Mouse (Mus musculus) adrenal gland, postnatal 4 days (tissue): ENCODE measurements around the gene Nid1. TPM values are rescaled to one million over a fixed set of nuclear protein-coding genes. Genes with fewer than 3 reads are reported as not detected.
A peak's percentile ranks its signal among the peaks of the same experiment; 100 is the strongest.
"Not testable (repeated sequence)": the region's sequence is repeated elsewhere in the genome, so short reads cannot be mapped to it uniquely, and the experiment has no call there.

Experiments
- DNase-seq, 2 experiments: peaks; one replicate each; pipeline ENCODE4 v3.0.0; 2021 to 2022; ENCODE audit warnings: low spot score in 2 of 2, mixed read lengths in 2 of 2
- long read RNA-seq, 2 experiments: library from polyadenylated mRNA; stranded (forward); transcript quantifications; one replicate each; pipeline ENCODE4 v2.0.0; 2021
- total RNA-seq, 2 experiments: library from RNA; stranded (reverse); gene quantifications; 2 replicates each; pipeline ENCODE4 v1.2.3; 2021

The Nid1 gene
- 100 to 1,000 TPM; 156 to 160 TPM for total RNA-seq
- long read RNA-seq, experiment 1, partial matches to known transcripts: 0 of 2 reads
- long read RNA-seq, experiment 1, other reads (novel, unspliced or antisense): 2 of 2 reads
- long read RNA-seq, experiment 2, full-length matches to known transcripts: 6 of 27 reads
- long read RNA-seq, experiment 2, partial matches to known transcripts: 16 of 27 reads
- long read RNA-seq, experiment 2, other reads (novel, unspliced or antisense): 5 of 27 reads

- DNase-seq: not testable (repeated sequence)
Measured at GRCm38 (mm10) chr13:13437460-13438015, at the start of gene Nid1. Gene Nid1, plus strand, starts transcription at chr13:13437551.

DNA sequence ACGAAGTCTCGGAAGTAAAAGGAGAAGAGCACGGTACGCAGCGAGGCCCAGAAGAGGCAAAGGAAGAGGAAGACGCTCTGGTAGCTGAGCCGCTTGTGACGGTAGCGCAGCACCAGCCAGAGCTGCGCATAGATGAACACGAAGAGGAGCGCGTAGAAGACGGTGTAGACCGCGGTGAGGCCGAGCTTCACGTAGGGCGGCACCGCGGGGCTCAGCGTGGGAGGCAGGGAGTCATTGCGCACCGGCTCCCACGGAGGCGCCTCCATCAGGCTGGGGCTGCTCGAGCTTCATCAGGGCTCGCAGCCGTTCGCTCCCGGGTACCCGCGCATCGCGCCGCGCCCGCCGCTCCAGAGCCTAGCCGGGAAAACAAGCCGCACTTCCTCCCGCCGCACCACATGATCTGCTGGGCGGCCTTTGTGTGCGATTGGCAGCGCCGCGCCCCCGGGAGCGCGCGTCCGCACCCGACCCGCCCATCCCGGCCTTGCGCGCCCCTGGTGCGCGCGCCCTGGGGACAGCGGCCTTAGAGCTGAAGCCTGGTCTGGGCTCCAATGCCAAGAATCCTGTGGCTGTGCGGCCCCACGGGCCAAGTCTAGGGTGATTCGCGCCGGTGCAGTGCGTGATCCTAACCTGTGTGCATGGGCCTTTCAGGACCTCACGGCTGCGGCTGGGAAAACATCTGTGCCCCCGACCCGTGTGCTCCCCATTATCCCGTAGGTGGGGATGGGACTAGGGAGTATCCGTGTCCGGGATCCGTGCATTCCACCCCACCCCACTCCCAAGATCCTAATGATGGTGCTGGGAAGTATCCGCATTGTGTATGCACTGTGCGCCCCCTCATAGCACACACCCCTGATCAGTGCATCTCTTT lies 43.9 kb upstream of the Nid1 start, which contains the start of gene Gpr137b:
TSS of gene Gpr137b (minus strand) at position 787 of the 868 bp plus-strand sequence.
- peak in 1 of 2 experiments; percentile 13 for DNase-seq

DNA sequence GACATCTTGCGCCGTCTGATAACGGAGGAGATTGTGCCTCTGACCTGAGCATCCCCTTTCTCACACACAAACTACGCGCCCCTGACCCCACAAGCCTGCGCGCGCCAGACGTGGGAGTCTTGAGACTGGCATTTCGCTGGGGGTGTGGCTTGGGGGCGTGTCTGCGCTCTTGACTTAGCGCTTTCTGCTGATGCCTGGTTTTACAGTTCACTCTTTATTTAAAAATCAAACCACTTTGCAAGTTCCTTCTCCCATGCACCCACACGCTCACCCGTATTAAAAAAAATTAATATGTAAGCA lies 43.3 kb upstream of the Nid1 start:
- DNase-seq: not testable (repeated sequence)

DNA sequence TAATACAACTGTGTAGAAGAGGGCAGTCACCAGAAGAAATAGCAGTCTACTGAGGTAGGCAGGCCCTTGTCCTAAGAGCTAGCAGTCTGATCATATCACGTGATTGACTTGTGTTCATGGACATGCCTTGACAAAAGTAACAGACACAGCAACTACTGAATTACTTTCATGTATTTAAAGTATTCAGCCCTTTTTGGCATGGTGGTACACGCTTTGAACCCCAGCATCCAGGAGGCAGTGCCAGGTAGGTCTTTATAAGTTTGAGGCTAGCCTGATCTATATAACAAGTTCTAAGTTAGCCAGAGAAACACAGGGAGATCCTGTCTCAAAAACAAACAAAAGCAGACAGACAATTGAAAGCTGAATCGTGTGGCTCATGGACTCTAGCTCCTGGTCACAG lies 36.5 kb upstream of the Nid1 start:
- DNase-seq: not testable (repeated sequence)

DNA sequence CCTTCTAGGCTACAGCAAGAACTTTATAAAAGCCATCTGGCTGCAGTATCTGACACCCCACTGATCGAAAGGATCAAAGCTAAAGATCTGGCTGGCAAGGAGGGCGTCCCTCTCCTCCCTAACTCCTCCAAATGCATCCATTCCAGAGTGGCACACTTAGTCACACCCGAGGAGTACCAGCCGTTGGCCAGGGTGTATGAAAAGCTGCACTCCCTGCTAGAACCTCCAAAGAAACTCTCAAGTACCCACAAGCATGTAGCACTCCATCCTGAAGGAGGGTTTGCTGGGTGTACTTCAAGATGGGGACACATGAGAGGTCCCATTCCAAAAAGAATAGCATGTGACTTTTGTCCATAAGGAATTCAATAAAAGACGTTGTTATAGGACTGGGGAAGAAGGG lies 34.5 kb upstream of the Nid1 start:
- not testable (repeated sequence) for DNase-seq

- not testable (repeated sequence) for DNase-seq
Measured at GRCm38 (mm10) chr13:13403366-13403765, 34.0 kb upstream of the Nid1 start.

DNA sequence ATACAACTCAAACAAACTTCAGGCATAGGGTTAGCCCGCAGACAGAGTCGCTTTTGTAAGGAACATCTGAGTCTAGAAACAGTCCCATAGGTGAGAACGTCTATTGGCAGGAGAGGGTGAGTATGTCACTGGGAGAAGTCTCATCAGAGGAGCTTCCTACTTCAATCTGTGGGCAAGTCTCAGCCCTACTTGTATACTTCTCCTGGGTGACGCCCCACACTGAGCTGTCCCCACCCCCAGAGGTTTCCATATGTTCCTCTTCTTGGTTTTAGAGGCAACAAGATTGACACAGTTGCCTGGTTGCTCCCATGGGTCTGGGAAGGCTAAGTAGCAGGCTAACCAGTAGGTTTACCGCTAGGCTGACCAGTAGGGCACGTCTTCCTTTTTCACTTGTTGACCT lies 33.5 kb upstream of the Nid1 start:
- not testable (repeated sequence) for DNase-seq

DNA sequence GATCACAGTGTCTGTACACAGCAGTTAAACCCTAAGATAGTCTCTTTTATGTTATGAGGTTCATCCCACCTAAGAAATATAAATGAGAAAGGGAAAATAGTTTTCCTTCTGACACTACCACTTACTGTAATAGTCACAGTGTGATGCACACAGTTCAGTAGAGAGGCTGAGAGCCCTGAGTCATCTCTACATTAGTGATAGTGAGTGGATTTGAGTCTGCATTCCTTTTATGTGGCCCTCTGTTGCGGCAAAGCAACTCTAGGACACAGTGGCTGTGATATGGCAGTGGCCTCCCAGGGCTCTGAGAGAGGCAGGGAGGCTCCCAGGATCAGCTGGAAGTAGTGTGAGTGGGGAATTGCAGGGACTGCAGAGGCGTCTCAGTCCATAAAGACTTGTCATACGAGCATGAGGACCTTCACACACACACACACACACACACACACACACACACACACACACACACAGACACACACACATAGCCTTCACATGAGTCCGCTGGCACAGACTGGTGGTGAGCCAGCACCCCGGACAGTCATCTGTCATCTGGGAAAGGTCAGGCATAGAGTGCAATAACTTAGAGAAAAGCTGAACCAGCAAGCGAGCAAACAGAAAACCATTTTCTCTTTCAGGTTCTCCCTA lies 32.7 kb upstream of the Nid1 start:
- DNase-seq: not testable (repeated sequence)

DNA sequence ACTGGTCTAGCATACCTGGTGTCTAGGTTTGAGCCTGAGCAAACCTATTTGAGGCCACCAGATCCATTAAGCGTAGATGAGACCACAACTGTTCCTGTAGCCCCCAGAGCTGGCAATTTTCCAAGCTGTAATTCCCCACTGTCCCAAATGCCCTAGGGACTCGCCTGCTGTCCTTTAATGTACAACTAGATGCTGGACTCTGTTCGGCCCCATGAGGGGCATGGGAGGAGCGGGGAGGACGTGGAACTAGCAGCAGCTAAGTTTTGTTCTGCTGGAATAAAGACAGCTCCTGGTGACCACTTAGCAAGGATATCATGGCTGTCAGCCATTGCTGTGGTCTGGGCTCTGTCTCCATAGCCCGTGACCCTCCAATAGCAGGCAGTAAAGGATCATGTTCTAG lies 31.8 kb upstream of the Nid1 start:
- not testable (repeated sequence) for DNase-seq

DNA sequence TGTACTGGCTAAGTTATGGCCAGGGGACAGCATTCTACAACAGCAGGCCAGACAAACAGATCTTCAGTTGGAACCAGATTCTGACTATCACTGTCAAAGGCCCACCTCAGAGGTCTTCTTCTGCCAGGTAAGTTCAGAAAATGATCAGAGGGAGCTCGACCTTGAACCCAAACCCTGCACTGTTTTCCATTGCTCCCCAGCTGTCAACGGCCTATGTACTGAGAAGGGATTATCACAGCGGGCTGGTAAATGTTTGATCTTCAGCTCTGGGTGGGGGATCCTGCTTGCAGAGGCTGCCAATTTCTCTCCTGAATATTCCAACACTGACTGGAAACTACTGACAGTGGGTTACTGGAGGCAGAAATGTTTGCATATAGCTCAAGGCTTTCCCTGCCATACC lies 23.1 kb upstream of the Nid1 start:
- no peak for DNase-seq

- DNase-seq: peak; percentile 14 to 22
Measured at GRCm38 (mm10) chr13:13415120-13416006, 22.0 kb upstream of the Nid1 start.

- not testable (repeated sequence) for DNase-seq
Measured at GRCm38 (mm10) chr13:13416007-13416337, 21.4 kb upstream of the Nid1 start.

DNA sequence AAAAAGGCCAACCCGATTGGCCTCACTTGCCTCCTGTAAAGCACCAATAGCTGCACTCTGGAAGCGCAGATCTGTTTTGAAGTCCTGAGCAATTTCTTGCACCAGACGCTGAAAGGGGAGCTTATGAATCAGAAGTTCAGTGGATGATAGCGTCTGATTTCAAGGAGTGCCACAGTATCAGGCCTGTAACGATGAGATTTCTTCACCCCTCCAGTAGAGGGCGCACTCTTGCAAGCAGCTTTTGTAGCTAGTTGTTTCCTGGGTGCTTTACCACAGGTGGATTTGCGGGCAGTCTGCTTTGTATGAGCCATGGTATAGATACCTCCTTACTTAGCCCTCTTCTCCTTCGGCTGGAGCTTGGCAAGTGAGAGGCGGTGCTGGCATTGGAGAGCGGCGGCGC lies 18.5 kb upstream of the Nid1 start:
- not testable (repeated sequence) for DNase-seq

- not testable (repeated sequence) for DNase-seq
Measured at GRCm38 (mm10) chr13:13423301-13423700, 14.1 kb upstream of the Nid1 start.

- not testable (repeated sequence) for DNase-seq
Measured at GRCm38 (mm10) chr13:13436161-13436560, 1.2 kb upstream of the Nid1 start.

DNA sequence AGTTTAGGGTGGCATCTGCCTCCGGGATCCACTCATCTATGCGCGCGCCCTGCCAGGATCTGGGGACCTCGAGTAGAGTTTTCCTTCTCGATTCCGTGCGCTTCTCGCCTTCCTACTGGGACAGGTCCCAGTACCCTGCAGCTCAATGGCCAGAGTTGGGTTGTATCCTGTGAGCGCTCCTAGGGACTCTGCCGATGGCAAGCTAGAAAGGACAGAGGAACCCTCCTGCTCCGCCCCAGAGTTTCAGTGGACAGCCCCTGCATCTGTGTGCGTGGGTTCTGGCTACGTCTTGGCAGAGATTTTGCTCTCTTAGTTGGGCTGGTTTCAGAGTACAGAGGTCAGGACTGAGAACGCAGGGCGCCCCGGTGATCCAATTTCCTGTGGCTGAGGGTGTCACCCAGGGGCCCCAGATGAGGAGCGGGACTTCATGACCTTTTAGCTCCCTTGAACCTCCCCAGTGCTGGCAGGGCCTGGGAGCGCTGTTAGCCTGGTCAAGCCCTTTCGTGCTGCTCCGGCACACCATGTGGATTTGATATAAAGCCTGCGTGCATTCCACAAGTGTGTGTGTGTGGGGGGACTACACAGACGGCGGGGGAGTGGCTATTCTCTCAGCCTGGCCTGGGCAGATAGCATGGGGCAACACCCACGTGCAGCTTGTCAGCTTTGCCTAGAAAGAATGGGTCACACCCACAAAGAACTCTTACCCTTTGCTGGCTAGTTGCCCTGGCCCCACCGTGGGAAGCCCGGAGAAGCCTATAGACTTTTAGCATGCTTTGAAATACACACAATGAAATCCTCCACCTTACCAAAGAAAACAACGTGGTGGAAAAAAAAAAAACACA lies 982 bp downstream of the Nid1 start:
- not testable (repeated sequence) for DNase-seq

DNA sequence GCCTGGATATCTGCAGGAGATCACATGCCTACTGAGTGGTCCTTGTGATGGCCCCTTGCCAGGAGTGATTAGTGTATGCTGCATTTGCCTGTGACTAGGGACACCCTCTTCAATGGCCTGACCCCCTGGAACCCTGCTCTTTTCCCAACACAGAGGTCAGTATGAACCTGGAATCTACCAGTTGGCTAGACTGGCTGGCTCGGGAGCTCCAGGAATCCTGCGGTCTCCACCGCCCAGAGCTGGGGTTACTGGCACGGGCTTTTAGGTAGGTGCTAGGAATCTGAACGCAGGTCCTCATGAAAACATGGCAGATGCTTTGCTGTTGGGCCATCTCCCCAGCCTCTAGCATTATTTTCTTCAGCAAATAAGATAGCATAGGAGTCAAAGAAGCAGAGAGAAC lies 8.2 kb downstream of the Nid1 start:
- not testable (repeated sequence) for DNase-seq

DNA sequence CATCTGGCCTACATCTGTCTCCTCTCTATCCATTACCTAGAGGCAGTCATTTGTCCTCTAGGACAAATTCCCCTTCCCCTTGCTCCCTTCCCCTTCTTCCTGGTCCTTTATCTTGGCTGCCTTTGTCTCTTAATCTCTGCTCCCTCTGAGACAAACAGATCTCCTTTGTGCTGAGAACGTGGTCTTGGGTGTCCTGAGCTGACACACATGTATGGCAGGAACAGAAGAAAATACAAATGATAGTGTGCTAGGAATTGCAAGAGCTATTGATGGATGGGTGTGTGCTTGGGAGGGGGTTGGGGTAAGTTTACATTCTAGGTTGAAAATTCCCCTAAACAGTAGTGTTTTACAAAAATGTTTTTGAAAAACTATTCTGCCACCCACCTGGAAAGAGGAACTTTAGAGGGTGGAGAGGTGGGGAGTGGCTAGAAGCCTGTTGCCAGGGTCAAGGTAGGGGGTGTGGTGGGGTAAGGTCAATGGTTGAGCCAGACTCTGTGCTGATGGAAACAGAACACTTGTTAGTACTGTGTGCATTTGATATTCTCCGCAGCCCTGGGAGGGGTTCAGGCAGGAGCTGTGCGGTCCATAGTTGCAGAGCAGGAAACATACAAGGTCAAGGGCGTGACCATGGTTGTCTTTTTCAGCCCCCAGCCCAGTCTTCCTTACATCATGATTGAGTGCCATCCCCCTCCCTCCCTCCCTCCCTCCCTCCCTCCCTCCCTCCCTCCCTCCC lies 9.5 kb downstream of the Nid1 start:
- DNase-seq: not testable (repeated sequence)

DNA sequence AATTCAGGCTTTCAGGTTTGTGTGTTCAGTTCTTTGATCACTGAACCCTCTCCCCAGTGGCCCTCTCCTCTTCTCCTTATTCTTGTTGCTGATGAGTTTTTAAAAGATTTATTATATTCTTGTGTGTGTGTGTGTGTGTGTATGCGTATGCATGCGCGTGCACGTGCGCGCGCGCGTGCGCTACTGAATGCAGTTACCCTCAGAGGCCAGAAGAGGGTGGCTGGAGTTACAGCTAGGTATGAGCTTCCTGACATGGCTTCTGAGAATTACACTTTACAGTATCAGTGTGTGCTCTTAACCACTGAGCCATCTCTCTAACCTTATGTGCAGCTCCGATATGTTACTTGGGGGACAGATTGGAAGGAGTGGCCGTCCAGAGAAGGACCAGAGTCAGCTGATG lies 12.6 kb downstream of the Nid1 start:
- DNase-seq: not testable (repeated sequence)
